Mouse (Mus musculus) midbrain, embryonic 10.5 days (tissue): Measurements from ENCODE around the gene Gm49325. TPM values are rescaled to one million over a fixed set of nuclear protein-coding genes. Genes with fewer than 3 reads are reported as not detected.

ENCODE experiments used
- DNase-seq: peaks from one replicate; pipeline ENCODE4 v3.0.0-alpha.2; 2017; ENCODE audit warnings: low spot score
- H3K27ac ChIP-seq: fragments of 300-500 bp; sonication (generic); replicated peaks from 2 replicates; pipeline ENCODE4 v1.5.1; 2016; ENCODE audit warnings: mild to moderate bottlenecking
- H3K27me3 ChIP-seq: fragments of 300-500 bp; sonication (generic); 2 replicates; pipeline ENCODE4 v1.6.1; 2016; ENCODE audit warnings: low read depth, mild to moderate bottlenecking; ENCODE audit not compliant: poor library complexity, severe bottlenecking
- H3K36me3 ChIP-seq: fragments of 300-500 bp; sonication (generic); 2 replicates; pipeline ENCODE4 v1.6.1; 2016; ENCODE audit warnings: mild to moderate bottlenecking, moderate library complexity
- H3K4me1 ChIP-seq: fragments of 300-500 bp; sonication (generic); 2 replicates; pipeline ENCODE4 v1.6.1; 2016
- H3K4me3 ChIP-seq: fragments of 300-500 bp; sonication (generic); 2 replicates; pipeline ENCODE4 v1.5.1; 2016; ENCODE audit warnings: mild to moderate bottlenecking, moderate library complexity
- H3K9me3 ChIP-seq: fragments of 300-500 bp; sonication (generic); replicated peaks from 2 replicates; pipeline ENCODE4 v1.6.1; 2016; ENCODE audit warnings: mild to moderate bottlenecking
- WGBS: fragments of 180-500 bp; shearing (Covaris S2); methylation state at CpG from one replicate; pipeline ENCODE4 v1.1.7; 2016; 5-methylcytosine and 5-hydroxymethylcytosine counted together
- polyA plus RNA-seq: library from polyadenylated mRNA; unstranded; fragments of >200 nt; fragmentation: Nextera tagmentation; extraction: Ambion mirVana; gene quantifications from 2 replicates; pipeline ENCODE4 v1.2.1, GENCODE M21; 2016

Gene Gm49325
- polyA plus RNA-seq = 2.2 and 2.4 TPM in 2 replicates

DNA sequence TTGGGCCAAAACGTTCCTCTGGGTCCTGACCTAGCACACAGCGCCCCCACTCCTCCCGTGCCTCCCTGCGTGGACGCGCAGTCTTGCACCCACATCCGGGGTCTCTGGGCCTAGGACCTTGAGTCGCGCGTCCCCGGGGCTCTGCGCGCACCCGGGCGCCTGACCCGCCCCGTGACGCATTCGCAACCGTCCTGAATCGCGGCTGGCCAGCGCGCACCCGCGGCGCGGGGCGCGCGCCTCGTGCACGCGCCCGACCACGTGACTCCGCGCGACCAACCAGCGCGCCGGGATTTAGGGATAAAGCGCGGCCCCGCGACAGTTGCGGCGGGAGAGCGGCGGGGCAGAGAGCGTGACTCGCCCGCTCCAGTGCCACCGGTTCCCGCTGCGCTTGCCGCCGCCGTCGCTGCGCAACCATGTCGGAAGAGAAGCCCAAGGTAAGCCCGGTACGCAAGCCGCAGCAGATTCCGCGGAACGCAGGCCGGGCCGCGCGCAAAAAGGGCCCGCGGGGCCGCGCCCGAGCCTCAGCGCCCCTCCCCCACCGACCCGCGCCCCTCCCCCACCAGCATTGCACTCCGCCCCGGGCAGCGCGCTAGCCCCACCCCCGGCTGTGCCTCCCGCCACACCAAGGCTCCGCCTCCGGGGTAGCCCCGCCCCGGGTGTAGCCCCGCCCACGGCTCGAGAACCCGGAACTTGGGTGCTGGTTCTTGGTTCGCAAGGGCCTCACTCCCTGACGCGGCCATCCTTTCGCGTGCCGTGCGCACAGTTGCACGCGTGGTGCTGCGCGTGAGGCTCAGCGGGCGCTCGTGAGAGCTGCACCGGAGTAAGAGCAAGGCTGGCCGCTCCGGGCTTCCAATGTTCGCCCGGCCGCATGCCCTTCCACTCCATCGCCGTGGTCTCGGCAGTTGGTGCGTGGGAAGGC, at the start of gene Gm49325, which contains the start of gene Sumo3:
TSS of gene Gm49325 (plus strand) at position 290 of the 919 bp plus-strand sequence.
TSS of gene Sumo3 (plus strand) at position 190 of the 919 bp plus-strand sequence.
- H3K27ac ChIP-seq = peak within 1 kb of the TSS; percentile 99
- no peaks in the 10 kb centered on the region for H3K27me3 ChIP-seq
- WGBS = 1% methylated on average over 113 of the region's 119 CpGs
- peak within 1 kb of the TSS; percentile 88 for H3K4me3 ChIP-seq
- peak; percentile 92 for DNase-seq
- peaks cover 37% of the 10 kb centered on the region for H3K36me3 ChIP-seq
- H3K4me1 ChIP-seq = peaks cover 19% of the 10 kb centered on the region
- no peaks in the 10 kb centered on the region; the same call in 1 of the 2 replicates for H3K9me3 ChIP-seq

DNA sequence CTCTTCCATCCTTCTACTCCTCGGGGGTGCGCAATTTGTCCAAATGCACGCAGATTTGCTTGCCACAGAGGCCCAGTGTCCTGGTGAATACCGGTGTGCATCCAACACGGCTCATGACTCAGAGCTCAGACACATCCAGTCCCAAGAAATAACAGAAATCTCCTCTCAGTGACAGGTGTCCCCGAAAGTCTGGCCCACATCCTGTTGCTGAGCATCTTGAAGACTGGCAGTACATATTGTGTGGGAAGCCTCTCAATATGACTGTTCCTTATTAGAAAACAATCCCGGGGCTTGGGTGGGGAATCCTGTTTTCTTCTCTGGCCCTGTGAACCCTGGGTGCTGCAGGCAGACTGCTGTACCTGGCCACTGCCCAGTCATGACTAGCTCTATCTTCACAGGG, 49.4 kb upstream of the Gm49325 start:
- H3K4me1 ChIP-seq = no peaks in the 10 kb centered on the region
- no peak for DNase-seq
- 87% methylated on average over 7 of the region's 7 CpGs for WGBS

GRCm38 (mm10) chr10:77557641-77558040, 48.4 kb upstream of the Gm49325 start:
- 84% methylated on average over 4 of the region's 4 CpGs for WGBS
- Histone ChIP-seq H3K4me1 (no peaks in the 10 kb centered on the region), H3K9me3 (no peaks in the 10 kb centered on the region), H3K4me3 (no peak overlapping the region), H3K27ac (no peak overlapping the region), H3K36me3 (no peaks in the 10 kb centered on the region), H3K27me3 (no peaks in the 10 kb centered on the region)
- no peak for DNase-seq

More for the DNA sequence above, 49.4 kb upstream of the Gm49325 start:
- H3K9me3 ChIP-seq = no peaks in the 10 kb centered on the region
- H3K27ac ChIP-seq = no peak overlapping the region
- no peaks in the 10 kb centered on the region for H3K36me3 ChIP-seq
- no peak overlapping the region for H3K4me3 ChIP-seq
- no peaks in the 10 kb centered on the region for H3K27me3 ChIP-seq

DNA sequence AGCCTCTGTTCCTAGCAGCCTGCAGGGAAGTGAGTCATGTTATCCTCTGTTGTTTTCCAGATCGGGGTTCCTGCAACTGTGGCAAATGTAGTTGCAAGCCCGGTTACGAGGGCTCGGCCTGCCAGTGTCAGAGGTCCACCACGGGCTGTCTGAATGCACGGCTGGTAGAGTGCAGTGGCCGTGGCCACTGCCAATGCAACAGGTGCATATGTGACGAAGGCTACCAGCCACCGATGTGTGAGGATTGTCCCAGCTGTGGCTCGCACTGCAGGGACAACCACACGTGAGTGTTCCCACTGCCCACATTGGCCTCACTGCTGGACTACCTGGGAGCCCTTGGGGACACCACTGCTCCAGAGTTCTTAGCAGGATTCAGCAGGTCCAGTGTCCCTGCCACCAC, 45.9 kb upstream of the Gm49325 start:
- WGBS = 91% methylated on average over 11 of the region's 11 CpGs
- H3K4me1 ChIP-seq = no peaks in the 10 kb centered on the region
- no peaks in the 10 kb centered on the region for H3K27me3 ChIP-seq
- no peak overlapping the region for H3K4me3 ChIP-seq
- DNase-seq = no peak
- no peaks in the 10 kb centered on the region for H3K36me3 ChIP-seq
- H3K9me3 ChIP-seq = no peaks in the 10 kb centered on the region
- H3K27ac ChIP-seq = no peak overlapping the region

- 94% methylated on average over 9 of the region's 9 CpGs for WGBS
- DNase-seq = no peak
- Histone ChIP-seq H3K4me1 (no peaks in the 10 kb centered on the region), H3K27ac (no peak overlapping the region), H3K36me3 (no peaks in the 10 kb centered on the region), H3K4me3 (no peak overlapping the region), H3K9me3 (no peaks in the 10 kb centered on the region), H3K27me3 (no peaks in the 10 kb centered on the region)
These were observed 45.2 kb upstream of the Gm49325 start for GRCm38 (mm10) chr10:77560830-77561229.

- H3K36me3 ChIP-seq = no peaks in the 10 kb centered on the region
- H3K4me1 ChIP-seq = no peaks in the 10 kb centered on the region
- no peaks in the 10 kb centered on the region for H3K9me3 ChIP-seq
- no peak overlapping the region for H3K27ac ChIP-seq
- 76% methylated on average over 2 of the region's 2 CpGs for WGBS
- no peak for DNase-seq
- no peak overlapping the region for H3K4me3 ChIP-seq
- no peaks in the 10 kb centered on the region for H3K27me3 ChIP-seq
These were observed 44.5 kb upstream of the Gm49325 start for GRCm38 (mm10) chr10:77561508-77561907.

GRCm38 (mm10) chr10:77565005-77565404, 41.0 kb upstream of the Gm49325 start:
- 82% methylated on average over 8 of the region's 8 CpGs for WGBS
- DNase-seq = no peak
- Histone ChIP-seq H3K9me3 (no peaks in the 10 kb centered on the region), H3K27me3 (no peaks in the 10 kb centered on the region), H3K36me3 (no peaks in the 10 kb centered on the region), H3K4me1 (peaks cover 10% of the 10 kb centered on the region), H3K27ac (no peak overlapping the region), H3K4me3 (no peak overlapping the region)

DNA sequence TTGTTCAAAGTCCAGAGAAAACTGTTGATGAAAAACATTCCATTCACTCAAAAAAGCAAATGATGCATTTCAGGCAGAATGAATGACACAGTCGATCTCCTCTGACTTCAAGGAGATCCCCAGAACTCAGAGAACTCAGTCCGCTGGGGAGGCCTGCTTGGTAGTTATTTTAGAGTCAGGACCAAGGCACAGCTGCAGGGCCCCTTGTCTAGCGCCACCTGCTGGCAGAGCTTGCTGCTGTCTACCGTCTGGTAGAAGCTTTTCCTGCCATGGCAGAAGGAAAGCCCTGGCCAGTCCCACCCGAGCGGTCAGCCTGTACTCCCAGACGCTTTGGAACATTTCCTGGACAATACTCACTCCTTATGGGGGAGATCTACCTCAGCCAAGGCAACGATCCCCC, 39.3 kb upstream of the Gm49325 start:
- peak; percentile 71 for DNase-seq
- WGBS = 36% methylated on average over 8 of the region's 8 CpGs
- H3K4me1 ChIP-seq = peaks cover 10% of the 10 kb centered on the region
- no peak overlapping the region for H3K27ac ChIP-seq
- H3K36me3 ChIP-seq = no peaks in the 10 kb centered on the region
- H3K27me3 ChIP-seq = no peaks in the 10 kb centered on the region
- no peaks in the 10 kb centered on the region for H3K9me3 ChIP-seq
- no peak overlapping the region for H3K4me3 ChIP-seq

DNA sequence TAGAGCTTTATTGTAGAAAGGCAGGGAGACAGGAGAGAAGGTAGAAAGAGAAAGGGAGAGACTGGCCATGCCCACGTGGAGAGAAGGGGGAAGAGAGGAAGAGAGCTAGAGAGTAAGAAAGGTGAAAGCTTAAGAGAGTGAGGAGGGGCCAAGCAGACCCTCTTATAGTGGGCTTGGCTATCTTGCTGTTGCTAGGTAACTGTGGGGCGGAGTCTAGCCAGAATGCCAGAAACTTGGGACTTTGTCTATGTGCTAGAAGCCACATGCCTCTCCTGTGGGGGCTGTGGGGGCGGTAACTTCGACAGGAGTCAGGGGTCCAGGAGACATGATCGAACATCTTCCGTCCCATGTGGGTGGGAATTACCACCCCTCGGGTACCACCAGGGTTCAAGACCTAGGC, 36.5 kb upstream of the Gm49325 start:
- 41% methylated on average over 7 of the region's 7 CpGs for WGBS
- H3K4me1 ChIP-seq = peaks cover 15% of the 10 kb centered on the region
- H3K27me3 ChIP-seq = no peaks in the 10 kb centered on the region
- DNase-seq = no peak
- H3K4me3 ChIP-seq = no peak overlapping the region
- no peaks in the 10 kb centered on the region for H3K9me3 ChIP-seq
- H3K36me3 ChIP-seq = no peaks in the 10 kb centered on the region
- H3K27ac ChIP-seq = no peak overlapping the region

DNA sequence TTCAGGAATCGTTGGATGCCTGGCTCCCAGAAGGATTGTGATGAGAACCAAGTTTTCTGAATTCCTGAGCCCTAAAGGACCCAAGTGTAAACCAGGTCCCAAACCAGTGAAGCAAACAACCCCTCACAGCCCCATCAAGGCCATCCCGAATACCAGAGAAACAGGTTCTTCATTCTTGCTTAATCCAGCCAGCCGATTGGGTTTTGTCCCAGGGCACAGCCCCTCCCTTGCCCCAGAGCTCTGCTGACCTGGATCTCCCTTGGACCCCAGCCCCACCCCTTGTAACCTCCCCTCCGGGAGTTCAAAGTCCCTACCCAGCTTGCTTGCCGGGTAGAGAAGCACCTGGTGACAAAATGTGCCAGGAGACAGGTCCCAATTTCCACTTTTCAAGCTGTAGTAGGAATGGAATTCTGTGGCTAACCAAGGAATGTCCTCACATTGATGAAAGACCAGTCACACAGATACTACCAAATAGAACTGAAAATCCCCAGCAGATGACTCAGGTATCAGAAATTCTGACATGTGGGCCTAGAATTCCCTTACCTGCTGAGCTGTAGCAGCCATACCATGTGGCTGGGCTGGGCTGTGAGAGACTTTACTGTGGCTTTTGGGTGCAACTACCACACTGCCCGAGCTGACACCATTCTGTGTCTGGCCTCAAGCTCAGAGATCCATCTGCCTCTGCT, 35.9 kb upstream of the Gm49325 start:
- no peak overlapping the region for H3K27ac ChIP-seq
- H3K27me3 ChIP-seq = no peaks in the 10 kb centered on the region
- H3K4me3 ChIP-seq = no peak overlapping the region
- H3K9me3 ChIP-seq = no peaks in the 10 kb centered on the region
- 64% methylated on average over 6 of the region's 6 CpGs for WGBS
- DNase-seq = no peak
- H3K4me1 ChIP-seq = peaks cover 15% of the 10 kb centered on the region
- H3K36me3 ChIP-seq = no peaks in the 10 kb centered on the region

DNA sequence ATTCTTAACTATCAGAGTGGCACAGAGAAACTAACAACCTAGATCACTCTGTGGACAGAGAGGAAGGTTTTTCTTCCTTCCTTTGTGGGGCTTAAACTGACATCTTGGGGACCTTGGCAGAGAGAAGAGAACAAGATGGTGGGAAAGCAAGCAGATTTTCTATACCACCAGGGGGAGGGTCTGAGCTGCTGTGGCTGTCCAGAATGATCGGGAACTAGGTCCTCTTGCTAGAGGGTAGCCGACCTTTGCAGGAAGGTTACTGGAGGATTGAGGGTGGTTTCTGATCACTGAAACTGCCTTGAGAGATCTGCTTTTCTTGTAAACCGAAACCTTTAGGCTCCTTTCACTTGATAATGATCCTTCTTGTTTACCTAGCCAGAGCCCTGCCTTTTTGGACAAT, 33.8 kb upstream of the Gm49325 start:
- no peak overlapping the region for H3K27ac ChIP-seq
- peaks cover 15% of the 10 kb centered on the region for H3K4me1 ChIP-seq
- no peaks in the 10 kb centered on the region for H3K36me3 ChIP-seq
- no peak for DNase-seq
- no peak overlapping the region for H3K4me3 ChIP-seq
- WGBS = 47% methylated on average over 3 of the region's 3 CpGs
- no peaks in the 10 kb centered on the region for H3K9me3 ChIP-seq
- no peaks in the 10 kb centered on the region for H3K27me3 ChIP-seq

DNA sequence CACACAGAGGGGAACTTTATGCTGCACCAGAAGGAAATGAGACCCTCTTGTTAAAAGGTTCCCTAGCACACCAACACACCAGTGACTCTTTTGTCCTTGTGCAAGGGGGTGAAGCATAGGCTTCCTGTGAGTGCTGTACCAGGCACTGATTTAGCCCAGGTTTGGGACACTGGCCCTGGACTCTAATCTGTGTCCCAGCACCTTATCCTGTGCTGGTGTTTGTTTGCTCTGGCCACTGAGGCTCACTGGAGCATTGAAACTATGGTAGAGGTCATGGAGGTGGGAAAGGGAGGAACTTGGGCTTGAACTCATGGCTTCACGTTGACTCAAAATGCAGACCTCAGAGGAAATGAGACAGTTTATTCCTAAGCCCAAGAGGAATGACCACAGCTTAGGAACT, 32.8 kb upstream of the Gm49325 start:
- no peaks in the 10 kb centered on the region for H3K36me3 ChIP-seq
- H3K27me3 ChIP-seq = no peaks in the 10 kb centered on the region
- WGBS = 71% methylated on average over 1 of the region's 1 CpGs
- no peak for DNase-seq
- H3K4me1 ChIP-seq = peaks cover 15% of the 10 kb centered on the region
- H3K9me3 ChIP-seq = no peaks in the 10 kb centered on the region
- H3K4me3 ChIP-seq = no peak overlapping the region
- no peak overlapping the region for H3K27ac ChIP-seq
